In the genomic region with DNA sequence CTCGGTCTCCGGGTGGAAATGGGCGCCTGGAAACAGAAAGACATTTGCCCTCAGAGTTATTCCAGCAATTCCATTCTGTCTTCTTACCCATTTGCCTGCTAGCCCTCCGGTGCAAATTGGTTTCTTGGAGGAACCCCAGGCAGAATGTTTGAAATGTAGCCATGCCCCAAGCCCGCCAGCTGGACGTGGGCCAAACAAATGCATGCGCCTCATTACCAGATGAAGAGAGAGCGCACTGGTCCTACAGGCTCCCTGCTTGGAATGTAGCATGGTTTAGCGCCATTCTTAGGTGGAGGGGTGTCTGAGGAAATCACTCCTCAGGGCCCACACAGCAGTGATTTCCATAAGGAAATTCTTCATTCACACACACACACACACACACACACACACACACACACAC, we compare ENCODE assay signal across 8 mouse cellular contexts.
DNase-seq lines count a peak whose midpoint lies in the region; ATAC-seq and TF ChIP-seq lines count a peak whose summit lies in the region.

No protein-coding gene starts in this region.

- H3K36me3 ChIP-seq in embryonic facial prominence, embryonic 14.5 days (ENCODE audit: control insufficient read depth, insufficient read depth, low read length): no peaks in the 10 kb centered on the region
- H3K36me3 ChIP-seq in hindbrain, postnatal 0 days (ENCODE audit: insufficient read depth, low read length): no peaks in the 10 kb centered on the region

- H3K27ac ChIP-seq in embryonic facial prominence, embryonic 14.5 days (replicated peaks; ENCODE audit: low read depth, low read length): 0 out of 2 replicates have a peak overlapping the region, but pooled peaks have one; percentile 0
- H3K27ac ChIP-seq in hindbrain, postnatal 0 days: no peak overlapping the region

- 20% methylated on average over 9 of the region's 9 CpGs for WGBS in embryonic facial prominence, embryonic 14.5 days
- 29% methylated on average over 9 of the region's 9 CpGs for WGBS in hindbrain, postnatal 0 days

- H3K9me3 ChIP-seq in embryonic facial prominence, embryonic 14.5 days (ENCODE audit: control insufficient read depth, low read length): no peaks in the 10 kb centered on the region
- H3K9me3 ChIP-seq in hindbrain, postnatal 0 days (ENCODE audit: low read length): no peaks in the 10 kb centered on the region

- H3K4me1 ChIP-seq in embryonic facial prominence, embryonic 14.5 days (ENCODE audit: control insufficient read depth, insufficient read depth, low read length): peaks cover 12% of the 10 kb centered on the region
- H3K4me1 ChIP-seq in hindbrain, postnatal 0 days (ENCODE audit: insufficient read depth, low read length): 0 out of 2 replicates have a peak, but pooled peaks cover 11% of the 10 kb centered on the region

- H3K4me2 ChIP-seq in embryonic facial prominence, embryonic 14.5 days (ENCODE audit: low read depth, low read length): peak overlapping the region; percentile 34; the same call in 1 of the 2 replicates
- no peak overlapping the region for H3K4me2 ChIP-seq in hindbrain, postnatal 0 days (ENCODE audit: low read depth, low read length)

- peak; percentile 64 for ATAC-seq in embryonic facial prominence, embryonic 14.5 days (ENCODE audit: low read depth)
- no peak for ATAC-seq in hindbrain, postnatal 0 days
- ATAC-seq in erythroblast, adult 5-6 weeks (replicated peaks; ENCODE audit: low FRiP score, poor library complexity, severe bottlenecking): no peak

- peak; percentile 49 to 58 for DNase-seq in left cerebral cortex, adult 18-20 months (ENCODE audit: low spot score in 2 of 2)
- no peak for DNase-seq in left cerebral cortex, adult 11 months (ENCODE audit: low spot score)
- peak; percentile 92 for DNase-seq in brain, adult 2 months (ENCODE audit: low read depth, low spot score)
- peak; percentile 88 for DNase-seq in embryonic facial prominence, embryonic 14.5 days (ENCODE audit: low spot score)
- peak; percentile 89 for DNase-seq in hindbrain, postnatal 0 days (ENCODE audit: low spot score)
- DNase-seq in lung, postnatal 10 days: peak; percentile 73
- DNase-seq in thymus, postnatal 10 days (ENCODE audit: low spot score in 2 of 2): no peak

- no peak overlapping the region for H3K4me3 ChIP-seq in embryonic facial prominence, embryonic 14.5 days (ENCODE audit: low read depth, low read length)
- no peak overlapping the region for H3K4me3 ChIP-seq in hindbrain, postnatal 0 days (ENCODE audit: low read length)

- no peaks in the 10 kb centered on the region for H3K27me3 ChIP-seq in embryonic facial prominence, embryonic 14.5 days (replicated peaks; ENCODE audit: control insufficient read depth, insufficient read depth, low read length)
- H3K27me3 ChIP-seq in hindbrain, postnatal 0 days (ENCODE audit: insufficient read depth, low read length): no peaks in the 10 kb centered on the region

- peak; percentile 14; the same call in 1 of the 2 replicates for TF ChIP-seq CTCF in hindbrain, postnatal 0 days (IDR thresholded peaks at IDR 0.05; ENCODE audit: low read depth)

- H3K9ac ChIP-seq in embryonic facial prominence, embryonic 14.5 days (ENCODE audit: low read depth, low read length): no peak overlapping the region
- no peak overlapping the region for H3K9ac ChIP-seq in hindbrain, postnatal 0 days (replicated peaks; ENCODE audit: low read length)

Comparison
In these comparisons a context has a peak if more than half of its experiments do, and no peak if none do; other contexts are left out.
1. DNase-seq: peak in left cerebral cortex, adult 18-20 months (2 of 2), brain, adult 2 months (single experiment), embryonic facial prominence, embryonic 14.5 days (single experiment), hindbrain, postnatal 0 days (single experiment) and lung, postnatal 10 days (single experiment); none in left cerebral cortex, adult 11 months (single experiment) and thymus, postnatal 10 days (0 of 2).